Mouse (Mus musculus) frontal cortex, adult 2 months (tissue): ENCODE data around the gene Deup1. TPM values are rescaled to one million over a fixed set of nuclear protein-coding genes. Genes with fewer than 3 reads are reported as not detected.

Experiments used
- DNase-seq, 2 experiments: peaks; one replicate each; pipeline ENCODE4 v3.0.0; 2022; ENCODE audit warnings: low spot score in 1 of 2; ENCODE audit errors: extremely low spot score in 1 of 2
- polyA plus RNA-seq: library from polyadenylated mRNA; depleted of rRNA; stranded (reverse); fragments of >200 nt; gene quantifications from 2 replicates; pipeline ENCODE4 v1.2.3, GENCODE M21; 2012; rRNA removed

Gene Deup1
- polyA plus RNA-seq, 1 experiment: 0.08 TPM

DNA sequence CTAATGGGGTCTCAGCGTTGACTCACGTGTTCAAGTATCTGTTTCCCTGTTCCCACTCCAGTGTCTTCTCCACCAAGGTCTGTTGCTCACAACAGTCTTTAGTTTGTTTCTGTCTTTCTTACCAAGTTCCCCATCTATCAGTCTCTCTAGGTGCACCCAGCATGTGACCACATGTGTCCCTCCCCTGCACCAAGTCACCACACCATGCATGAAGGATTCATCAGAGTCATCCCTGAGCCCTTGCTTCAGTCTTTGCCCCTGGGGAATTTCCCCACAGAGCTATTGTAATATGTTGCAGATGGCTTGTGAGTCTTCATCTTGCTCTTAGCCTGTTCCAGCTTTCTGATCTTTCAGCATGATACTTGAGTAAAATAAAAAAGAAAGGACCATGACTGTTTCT lies 93.6 kb downstream of the Deup1 start:
- no peak for DNase-seq

GRCm38 (mm10) chr9:15533336-15534070 lies 94.2 kb downstream of the Deup1 start:
- no peak for DNase-seq

DNA sequence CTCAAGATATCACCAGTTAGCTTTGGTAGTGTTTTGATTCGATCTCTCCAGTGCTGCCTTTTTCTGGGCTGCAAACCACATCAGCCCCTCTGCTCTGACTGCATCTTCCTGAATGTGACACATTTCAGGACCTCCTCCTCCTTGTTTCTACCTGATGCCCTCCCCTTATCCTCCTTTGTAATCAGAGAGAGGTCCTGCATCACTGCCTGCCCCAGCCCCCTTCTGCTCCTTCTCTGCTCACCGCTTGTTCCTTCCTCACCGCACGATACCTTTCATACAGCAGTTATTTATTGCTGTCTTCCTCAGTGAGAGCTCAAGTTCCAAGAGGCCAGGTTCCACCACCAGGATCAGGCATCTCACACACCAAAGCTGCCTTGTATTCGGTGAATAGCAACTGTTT lies 96.5 kb downstream of the Deup1 start:
- DNase-seq: no peak

GRCm38 (mm10) chr9:15529965-15530320 lies 97.8 kb downstream of the Deup1 start:
- DNase-seq: no peak

DNA sequence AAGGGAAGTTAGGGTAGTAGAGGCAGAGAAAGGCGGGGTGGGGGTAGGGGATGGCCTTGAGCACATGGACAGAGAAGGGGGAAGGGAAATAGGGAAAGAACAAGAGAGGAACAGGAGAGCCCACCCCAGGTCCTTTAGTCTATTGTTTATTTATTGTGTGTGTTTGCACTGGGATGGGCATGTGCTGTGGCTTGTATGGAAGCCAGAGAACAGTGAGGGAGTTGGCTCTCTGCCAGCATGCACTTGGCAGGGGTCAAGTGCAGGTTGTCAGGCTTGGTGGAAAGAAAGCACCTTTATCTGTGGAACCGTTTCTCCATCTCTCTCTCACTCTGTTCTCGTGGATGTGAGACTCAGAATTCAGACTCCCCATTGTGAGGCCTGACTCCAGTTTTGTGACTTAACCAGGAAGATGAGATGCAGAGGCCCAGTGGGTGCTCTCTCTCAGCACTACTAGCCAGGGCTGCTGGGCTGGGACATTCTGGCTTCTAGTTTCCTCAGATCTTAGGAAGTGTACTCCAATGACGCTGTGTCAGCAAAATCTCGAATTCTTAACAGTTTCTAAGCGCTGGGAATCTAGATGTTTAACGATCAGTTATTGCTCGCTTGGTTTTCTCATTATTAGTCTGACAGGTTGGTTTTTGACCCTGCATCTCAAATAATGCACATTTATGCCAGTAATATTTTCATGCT lies 98.3 kb downstream of the Deup1 start:
- no peak for DNase-seq

- no peak for DNase-seq
These were observed 99.4 kb downstream of the Deup1 start for GRCm38 (mm10) chr9:15528368-15528767.

- no peak for DNase-seq
These were observed 99.9 kb downstream of the Deup1 start for GRCm38 (mm10) chr9:15527846-15528245.

GRCm38 (mm10) chr9:15526539-15526938 lies 101.2 kb downstream of the Deup1 start:
- DNase-seq: no peak

DNA sequence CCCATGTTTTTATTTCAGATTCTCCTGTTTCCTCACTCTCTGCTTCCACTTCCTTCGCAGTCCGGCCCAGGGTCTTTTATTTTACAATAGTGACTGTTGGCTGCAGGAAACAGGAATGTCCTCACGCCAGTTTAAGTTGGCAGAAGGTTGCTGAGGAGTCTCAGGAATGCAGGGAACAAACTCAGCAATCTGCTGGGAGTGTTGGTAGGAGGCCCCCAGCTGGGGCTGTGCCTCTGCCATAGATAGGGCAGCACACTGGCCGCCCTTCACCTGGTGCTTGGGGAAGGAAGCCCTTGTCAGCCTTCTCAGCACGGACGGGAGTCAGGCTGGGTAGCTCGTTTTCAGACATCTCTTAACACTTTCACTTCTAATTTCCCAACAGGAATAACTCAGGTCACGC lies 102.5 kb downstream of the Deup1 start:
- DNase-seq: no peak

- no peak for DNase-seq
These were observed 104.1 kb downstream of the Deup1 start for GRCm38 (mm10) chr9:15523646-15524045.

DNA sequence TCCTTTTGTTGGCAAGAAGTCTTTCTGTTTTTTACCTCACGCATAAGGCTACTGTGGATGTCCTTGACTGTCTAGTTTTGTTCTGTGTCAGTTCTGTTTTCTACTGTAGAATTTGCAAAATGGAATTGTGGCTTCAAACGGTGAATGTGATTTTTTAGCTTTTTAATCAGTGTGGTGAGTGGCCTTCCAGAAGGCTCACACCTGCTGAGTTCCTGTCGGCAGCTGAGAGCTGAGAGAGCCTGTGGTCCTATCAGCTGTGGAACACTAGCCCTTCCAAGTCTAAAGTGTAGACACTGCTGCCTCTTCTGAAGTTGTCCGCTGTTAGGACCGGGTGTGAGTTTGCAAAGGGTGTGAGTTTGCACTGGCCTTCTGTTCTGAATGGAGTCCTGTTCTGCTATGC lies 104.8 kb downstream of the Deup1 start:
- DNase-seq: no peak

- DNase-seq: no peak
These were observed 105.4 kb downstream of the Deup1 start for GRCm38 (mm10) chr9:15522348-15522747.

DNA sequence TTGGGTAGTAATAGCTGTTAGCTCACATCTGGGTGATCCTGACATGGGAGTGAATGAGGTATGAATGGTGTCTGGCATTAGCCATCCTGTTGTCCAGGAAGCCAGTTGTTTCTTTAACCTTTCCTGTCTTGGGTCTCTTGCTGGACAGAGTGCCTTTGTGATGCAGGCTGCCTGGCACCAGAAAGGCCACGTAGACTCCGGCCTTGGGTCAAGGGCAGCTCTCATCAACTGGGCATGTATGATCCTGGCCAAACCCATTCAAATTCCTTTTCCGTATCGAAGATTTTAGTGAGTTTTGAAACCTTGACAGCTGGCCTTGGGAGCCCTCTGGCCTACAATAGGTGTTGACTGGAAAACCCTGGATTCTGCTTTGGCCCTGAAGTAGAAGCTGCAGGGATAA lies 109.8 kb downstream of the Deup1 start:
- no peak for DNase-seq

DNA sequence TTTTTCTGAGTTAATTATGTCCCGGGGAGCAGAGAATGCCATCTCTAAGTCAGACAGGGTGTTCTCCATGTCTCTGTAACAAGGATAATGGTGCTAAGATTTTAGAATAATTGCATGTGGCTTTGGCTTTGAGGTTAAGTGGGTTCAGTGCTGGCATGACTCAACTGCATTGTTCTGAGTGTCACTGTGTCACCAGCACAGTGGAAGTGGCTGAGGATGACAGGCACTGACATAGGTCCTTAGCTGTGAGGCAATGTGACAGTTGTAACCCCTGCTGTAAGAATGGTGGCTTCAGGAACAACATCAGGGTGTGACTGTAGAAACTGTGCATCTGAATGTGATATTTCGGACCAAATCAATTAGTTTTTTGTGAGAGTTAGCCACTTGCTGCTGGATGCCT lies 111.7 kb downstream of the Deup1 start:
- DNase-seq: no peak

GRCm38 (mm10) chr9:15512918-15513317 lies 114.8 kb downstream of the Deup1 start:
- DNase-seq: no peak

GRCm38 (mm10) chr9:15510557-15511310 lies 117.0 kb downstream of the Deup1 start:
- DNase-seq: no peak

Other genes with a start within 250 kb of the Deup1 start
- 4.0 and 5.5 TPM in 2 replicates for gene Smco4, start 134.5 kb downstream of the Deup1 start, polyA plus RNA-seq
- gene Slc36a4, start 81.8 kb upstream of the Deup1 start, polyA plus RNA-seq: 21.5 and 23.6 TPM in 2 replicates
- gene Mtnr1b, start 246.6 kb upstream of the Deup1 start, polyA plus RNA-seq: not detected in 2 replicates